Mouse (Mus musculus): ENCODE data around the gene Hist1h2br.
"Not testable (repeated sequence)": the region's sequence is repeated elsewhere in the genome, so short reads cannot be mapped to it uniquely, and the experiment has no call there.

The Hist1h2br gene

DNA sequence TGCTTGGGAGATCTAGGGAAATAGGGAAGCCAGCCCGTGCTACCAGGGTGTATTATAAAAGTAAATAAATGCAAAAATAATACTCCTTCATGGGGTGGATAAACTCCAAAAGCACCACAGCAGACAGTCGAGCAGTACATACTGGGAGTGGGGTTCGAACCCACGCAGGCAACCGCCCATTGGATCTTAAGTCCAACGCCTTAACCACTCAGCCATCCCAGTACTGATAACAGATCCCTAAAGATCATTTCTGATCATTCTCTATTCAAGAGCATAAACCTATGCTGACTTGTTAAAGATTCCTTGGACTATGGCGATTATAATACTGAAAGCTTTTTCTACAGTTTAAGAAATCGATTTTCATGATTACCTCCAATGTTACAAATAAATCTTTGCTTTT, 14.3 kb downstream of the Hist1h2br start:
- DNase-seq, result no peak

DNA sequence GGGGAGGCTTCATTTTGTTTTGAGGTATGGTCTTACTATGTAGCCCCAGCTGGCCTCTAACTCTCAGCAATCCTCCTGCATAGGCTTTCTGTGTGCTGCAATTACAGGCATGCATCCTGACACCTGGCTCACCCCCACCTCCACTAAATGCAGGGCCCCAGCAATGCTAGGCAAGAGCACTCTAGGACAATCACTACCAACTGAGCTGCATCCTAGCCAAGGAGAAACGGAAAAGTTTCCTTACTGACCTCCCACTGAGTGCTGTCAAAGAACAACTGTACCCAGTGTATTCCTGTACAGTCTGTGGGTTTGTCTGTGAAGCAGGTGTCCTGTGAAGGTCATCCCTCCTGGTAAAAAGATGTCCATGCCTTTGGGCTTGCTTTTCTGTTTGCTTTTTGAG, 17.2 kb downstream of the Hist1h2br start:
- DNase-seq, result not testable (repeated sequence)

DNA sequence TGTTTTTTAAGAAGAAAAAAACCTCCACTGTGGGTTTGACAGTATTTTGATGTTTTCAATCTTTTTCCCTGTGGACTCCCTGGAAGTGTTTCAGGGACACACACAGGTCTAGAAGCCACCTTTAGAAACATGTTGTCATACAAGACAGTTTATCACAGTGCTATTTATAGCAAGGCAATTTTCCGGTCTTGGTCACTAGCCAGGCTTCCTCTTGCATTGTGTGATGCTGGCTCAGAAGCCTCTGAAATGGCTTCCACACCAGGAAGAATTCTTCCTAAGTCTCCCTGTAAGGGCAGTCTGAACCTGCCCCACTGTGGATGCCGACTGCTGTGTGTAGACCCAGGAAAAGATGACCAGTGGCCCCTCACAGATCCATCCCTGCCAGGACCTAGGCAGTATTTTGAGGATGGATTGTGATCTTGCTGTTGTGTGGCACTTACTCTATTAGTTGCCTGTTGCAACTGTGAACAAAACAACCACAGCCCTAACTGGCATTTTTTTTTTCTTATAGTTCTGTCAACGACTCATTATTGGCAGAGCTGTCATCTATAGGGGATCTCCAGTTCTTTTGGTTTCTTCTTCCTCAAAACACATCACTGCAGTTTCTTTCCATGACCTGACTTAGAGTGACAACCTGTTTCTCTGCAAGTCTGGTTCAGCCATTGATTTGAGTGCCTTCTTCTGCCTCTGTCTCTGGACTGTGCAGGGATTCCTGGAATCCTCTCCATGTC, 18.8 kb downstream of the Hist1h2br start:
- no peak for DNase-seq

DNA sequence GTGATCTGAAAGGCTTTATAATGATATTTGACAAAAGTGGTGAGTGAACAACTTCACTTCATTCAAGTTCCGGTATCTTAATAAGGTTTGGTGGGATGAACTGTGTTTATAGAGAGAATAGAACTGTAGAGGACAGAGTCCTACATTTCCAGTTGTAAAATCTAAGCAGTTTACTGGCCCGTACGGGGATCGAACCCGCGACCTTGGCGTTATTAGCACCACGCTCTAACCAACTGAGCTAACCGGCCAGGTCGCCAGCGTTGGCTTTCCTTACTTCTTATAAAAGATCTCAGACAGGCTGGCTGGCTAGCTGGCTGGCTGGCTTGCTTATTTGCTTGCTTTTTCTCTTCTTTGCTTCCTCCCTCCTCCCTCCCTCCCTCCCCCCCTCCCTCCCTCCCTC, 21.6 kb downstream of the Hist1h2br start:
- DNase-seq, result peak; percentile 71

DNA sequence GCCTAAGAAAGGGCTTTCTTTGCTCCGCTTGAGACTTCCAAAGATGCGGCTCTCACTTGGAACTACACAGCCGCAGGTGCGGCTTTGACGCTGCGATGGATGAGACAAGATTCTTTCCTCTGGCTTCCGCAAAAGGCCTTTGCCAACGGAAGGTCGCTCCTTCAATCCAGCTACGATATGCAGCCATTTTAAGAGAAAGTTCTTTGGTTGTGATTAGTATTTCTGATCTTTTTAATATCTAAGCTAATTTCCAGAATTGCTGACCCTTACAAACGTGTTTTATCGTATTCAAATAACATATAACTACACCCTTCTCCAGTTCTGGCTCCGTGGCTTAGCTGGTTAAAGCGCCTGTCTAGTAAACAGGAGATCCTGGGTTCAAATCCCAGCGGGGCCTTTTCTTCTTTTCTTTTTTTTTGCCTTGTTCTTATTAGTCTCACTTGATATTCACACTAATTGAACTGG, 22.2 kb downstream of the Hist1h2br start:
- peak; percentile 40 for DNase-seq

DNA sequence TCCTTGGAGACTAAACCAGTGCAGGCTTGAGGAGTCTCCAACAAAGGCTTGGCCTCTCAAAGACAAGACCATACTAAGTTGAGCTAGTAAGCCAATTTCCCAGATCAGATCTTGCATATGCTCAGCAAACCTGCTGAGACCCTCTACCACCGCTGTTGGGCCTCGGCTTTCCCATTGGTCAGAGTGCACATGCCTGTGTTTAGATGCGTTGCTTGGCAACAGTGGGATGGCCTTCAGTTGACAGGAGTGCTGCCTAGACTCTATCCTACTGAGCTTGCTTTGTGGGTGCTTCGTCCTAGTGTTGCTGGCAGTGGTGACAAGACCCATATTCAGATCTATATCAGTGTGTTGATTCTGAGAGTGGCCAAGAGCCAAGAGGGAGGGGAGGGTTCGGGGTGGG, 28.1 kb downstream of the Hist1h2br start:
- DNase-seq, result no peak

DNA sequence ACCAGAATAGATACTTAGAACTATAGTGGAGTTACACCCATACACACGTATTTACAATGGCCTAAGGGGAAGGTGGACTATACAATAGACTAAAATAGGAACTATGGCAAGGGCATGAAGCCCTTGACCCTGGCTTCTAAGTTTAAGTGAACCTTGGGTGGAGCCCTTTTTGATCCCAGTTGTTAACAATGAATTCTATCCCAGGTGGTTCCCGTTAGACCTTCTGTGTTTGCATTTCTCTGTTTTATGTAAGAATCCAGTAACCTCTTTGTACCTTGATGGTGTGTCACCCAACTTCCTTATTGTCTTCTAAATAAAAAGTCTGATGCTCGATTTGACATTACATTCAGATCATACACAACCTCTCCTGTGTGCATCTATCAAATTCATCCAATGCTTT, 32.0 kb downstream of the Hist1h2br start:
- not testable (repeated sequence) for DNase-seq

DNA sequence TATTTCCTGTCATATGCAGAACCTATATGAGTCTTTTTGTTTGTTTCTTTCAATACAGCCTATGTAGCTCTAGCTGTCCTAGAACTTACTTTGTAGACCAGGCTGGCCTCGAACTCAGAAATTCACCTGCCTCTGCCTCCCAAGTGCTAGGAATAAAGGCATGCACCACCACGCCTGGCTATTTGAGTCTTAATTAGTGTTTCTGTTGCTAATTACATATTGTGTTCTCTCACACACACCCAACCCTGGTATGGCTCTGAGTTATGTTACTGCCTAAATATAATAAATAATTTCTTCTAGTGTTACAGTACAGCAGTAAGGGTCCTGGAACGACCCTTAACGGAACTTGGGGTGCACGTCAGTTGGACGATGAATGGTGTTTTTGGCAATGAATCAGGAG, 47.2 kb downstream of the Hist1h2br start:
- no peak for DNase-seq

DNA sequence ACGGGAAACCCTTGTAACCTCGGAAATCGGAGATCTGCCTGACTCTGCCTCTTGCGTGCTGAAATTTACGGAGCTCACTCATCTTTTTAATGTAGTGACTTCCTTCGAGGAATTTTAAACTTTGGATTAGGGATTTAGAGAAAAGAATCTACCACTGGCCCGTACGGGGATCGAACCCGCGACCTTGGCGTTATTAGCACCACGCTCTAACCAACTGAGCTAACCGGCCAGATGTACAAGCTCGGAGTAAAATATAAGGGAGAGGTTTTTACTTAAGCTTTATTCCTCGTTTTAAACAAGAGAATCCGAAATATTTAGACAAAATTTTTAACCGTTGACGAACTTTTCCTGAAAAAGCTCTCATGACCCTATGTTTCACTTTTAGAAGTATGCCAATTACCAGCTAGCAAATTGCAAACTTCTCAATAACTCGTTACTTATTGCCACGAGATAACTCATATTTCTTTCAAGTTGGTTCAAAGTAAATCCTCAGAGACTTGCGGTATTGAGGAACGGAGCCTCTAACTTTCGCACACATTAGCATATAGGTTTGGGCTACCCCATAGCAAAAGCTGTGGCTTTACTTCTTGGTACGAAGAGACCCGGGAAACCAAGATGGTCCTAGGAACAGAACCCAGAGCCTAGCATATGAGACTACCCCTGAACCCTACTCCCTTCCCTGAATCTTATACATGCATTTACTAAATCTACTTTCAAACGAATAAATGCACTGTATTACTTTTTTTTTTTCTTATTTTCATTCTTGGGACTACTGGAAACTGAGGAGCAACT, 48.5 kb downstream of the Hist1h2br start:
- peak; percentile 11 for DNase-seq

DNA sequence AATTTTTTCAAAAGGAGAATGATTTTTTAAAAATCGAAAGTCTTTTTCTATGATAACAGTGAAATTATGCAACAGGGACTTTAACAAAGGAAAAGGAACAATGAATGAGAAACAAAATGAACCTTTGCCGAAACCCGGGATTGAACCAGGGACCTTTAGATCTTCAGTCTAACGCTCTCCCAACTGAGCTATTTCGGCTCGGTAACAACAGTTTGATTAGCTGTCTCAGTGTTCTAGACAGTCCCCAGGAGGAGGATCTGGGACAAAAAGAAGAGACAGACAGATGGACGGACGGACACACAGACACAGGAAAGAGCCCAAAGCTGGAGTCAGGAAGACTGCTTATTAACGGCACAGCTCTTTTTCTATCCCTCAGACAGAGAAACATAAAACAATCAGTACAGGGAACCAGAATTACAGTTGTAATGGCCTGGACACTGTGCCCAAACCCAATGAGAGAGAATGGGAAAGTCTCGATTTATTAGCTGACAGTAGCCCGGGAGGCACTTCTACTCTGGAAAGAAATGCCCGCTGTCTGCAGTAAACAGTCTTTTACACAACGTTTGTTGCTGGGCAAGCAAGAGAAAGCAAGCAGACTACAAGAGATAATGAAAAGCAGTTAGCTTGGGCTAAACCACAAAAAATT, 49.3 kb downstream of the Hist1h2br start:
- DNase-seq, result peak; percentile 5

DNA sequence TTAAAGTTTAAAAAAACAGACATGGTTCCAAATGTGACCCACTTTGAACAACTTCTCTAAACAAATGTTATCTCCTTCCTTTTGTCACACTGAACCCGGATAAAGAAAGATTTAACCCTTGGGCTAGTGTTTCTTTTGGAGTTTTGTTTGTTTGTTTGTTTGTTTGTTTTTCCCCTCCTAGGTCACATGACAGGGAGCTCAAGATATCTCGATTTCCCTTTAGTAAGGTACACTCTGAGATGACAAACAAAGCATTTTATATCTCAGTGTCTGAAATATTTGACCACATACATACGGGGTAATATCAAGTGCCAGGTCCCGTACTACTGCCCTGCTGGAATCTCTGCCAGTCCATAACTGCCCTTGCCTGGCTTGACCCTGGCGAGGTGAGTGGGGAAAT, 49.9 kb downstream of the Hist1h2br start:
- DNase-seq, result no peak

DNA sequence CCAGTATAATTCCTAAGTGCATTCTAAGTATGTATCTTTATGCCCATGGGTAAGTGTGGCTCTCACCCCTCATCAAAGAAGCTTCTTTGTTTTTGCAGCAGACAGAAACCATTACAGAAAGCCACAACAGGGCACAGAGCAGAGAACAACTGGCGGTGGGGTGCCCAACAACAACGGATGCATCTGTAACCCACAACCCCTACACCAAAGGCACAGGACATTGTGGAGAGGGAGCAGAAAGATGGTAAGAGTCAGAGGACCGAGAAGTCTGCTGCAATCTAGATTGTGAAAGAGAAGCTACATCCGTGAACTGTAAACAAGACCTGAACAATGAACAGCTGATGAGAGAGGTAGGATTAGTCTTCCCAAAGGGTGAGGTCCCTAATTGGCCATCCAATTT, 51.0 kb downstream of the Hist1h2br start:
- no peak for DNase-seq
